Comparison of ENCODE assay signal across 22 mouse cellular contexts in the genomic region with DNA sequence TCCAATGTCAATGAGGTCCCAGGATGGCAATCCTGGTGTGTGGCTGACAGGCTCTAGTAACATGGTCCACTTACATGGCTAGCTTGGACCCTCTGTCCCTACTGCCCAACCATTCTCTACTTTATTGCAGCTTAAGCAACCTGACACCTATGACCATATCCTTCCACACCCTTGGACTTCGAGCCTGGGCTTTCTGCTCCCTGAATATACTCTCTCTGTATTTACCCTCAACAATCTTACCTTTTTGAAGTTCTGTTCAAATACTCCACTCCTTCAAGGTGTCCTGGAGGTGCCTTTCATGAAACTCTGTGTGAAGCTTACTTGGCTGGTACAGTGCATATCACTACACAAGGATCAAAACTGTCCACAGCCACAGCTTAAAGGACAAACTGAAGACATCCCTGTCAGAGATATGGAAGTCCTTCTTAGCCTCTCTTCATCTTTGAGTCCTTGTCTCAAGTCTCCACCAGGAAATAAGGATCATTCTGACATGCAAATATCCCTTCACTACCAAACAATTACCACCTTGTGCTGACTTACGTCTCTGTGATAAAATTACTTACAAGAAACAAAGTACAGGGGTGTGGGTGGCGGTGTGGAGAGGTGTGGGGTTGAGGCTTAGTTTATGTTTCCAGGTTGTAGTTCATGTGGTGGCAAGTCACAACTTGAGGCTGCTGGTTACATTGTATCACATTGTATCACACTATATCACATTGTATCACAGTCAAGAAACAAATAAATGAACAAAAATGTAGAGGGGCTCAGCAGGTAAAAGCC. TPM values are rescaled to one million over a fixed set of nuclear protein-coding genes. Genes with fewer than 3 reads are reported as not detected.
DNase-seq lines count a peak whose midpoint lies in the region; ATAC-seq and TF ChIP-seq lines count a peak whose summit lies in the region.
"Had no signal": no experiment of that assay in that cellular context is flagged by ENCODE, and none has a peak within 500 bp of the region (broad histone marks: within the 10 kb centered on the region; RNA-seq: fewer than 3 reads in every experiment).

No protein-coding gene starts in this region.

- TF ChIP-seq EP300 in stomach, postnatal 0 days (optimal IDR thresholded peaks at IDR 0.05), result no peak

- no peak for ATAC-seq in lung, embryonic 15.5 days (ENCODE audit: borderline replicate concordance, extremely low read depth, low FRiP score, low TSS enrichment)
- ATAC-seq in midbrain, embryonic 11.5 days (ENCODE audit: low FRiP score), result no peak
- ATAC-seq in midbrain, embryonic 15.5 days (replicated peaks), result no peak
- ATAC-seq in stomach, postnatal 0 days (ENCODE audit: low FRiP score, low TSS enrichment), result peak; percentile 88
- ATAC-seq in activated CD4-positive, CD25-positive, alpha-beta regulatory T cell, adult 4 months, result no peak
- ATAC-seq: forebrain, embryonic 16.5 days; Patski had no signal

- no peak overlapping the region for H3K4me3 ChIP-seq in lung, embryonic 15.5 days
- H3K4me3 ChIP-seq in lung, adult 2 months (replicated peaks; ENCODE audit: extremely low read depth, low read depth, low read length), result no peak overlapping the region
- no peak overlapping the region for H3K4me3 ChIP-seq in midbrain, embryonic 11.5 days (ENCODE audit: low read depth, low read length)
- no peak overlapping the region for H3K4me3 ChIP-seq in midbrain, embryonic 15.5 days
- H3K4me3 ChIP-seq in small intestine, adult 2 months (ENCODE audit: low read depth, low read length), result peak overlapping the region; percentile 43
- no peak overlapping the region for H3K4me3 ChIP-seq in stomach, postnatal 0 days (ENCODE audit: low read depth, low read length)
- H3K4me3 ChIP-seq: embryonic facial prominence, embryonic 13.5 days; forebrain, embryonic 12.5 days; hindbrain, embryonic 12.5 days had no signal

- H3K9ac ChIP-seq in lung, embryonic 15.5 days, result no peak overlapping the region
- no peak overlapping the region for H3K9ac ChIP-seq in midbrain, embryonic 11.5 days (ENCODE audit: low read length)
- H3K9ac ChIP-seq in midbrain, embryonic 15.5 days, result no peak overlapping the region
- no peak overlapping the region for H3K9ac ChIP-seq in stomach, postnatal 0 days (ENCODE audit: low read length)
- H3K9ac ChIP-seq: embryonic facial prominence, embryonic 13.5 days; forebrain, embryonic 12.5 days; hindbrain, embryonic 12.5 days had no signal

- TF ChIP-seq POLR2A in lung, adult 2 months (IDR thresholded peaks at IDR 0.05; ENCODE audit: borderline replicate concordance, extremely low read depth, low read depth, low read length), result no peak
- TF ChIP-seq POLR2A in small intestine, adult 2 months (IDR thresholded peaks at IDR 0.05; ENCODE audit: low read depth, low read length), result no peak; the same call in 1 of the 2 replicates

- no peaks in the 10 kb centered on the region for H3K36me3 ChIP-seq in lung, embryonic 15.5 days
- no peaks in the 10 kb centered on the region for H3K36me3 ChIP-seq in midbrain, embryonic 11.5 days (ENCODE audit: control insufficient read depth, insufficient read depth, low read length)
- H3K36me3 ChIP-seq in midbrain, embryonic 15.5 days (replicated peaks), result no peaks in the 10 kb centered on the region
- H3K36me3 ChIP-seq in small intestine, adult 2 months (ENCODE audit: control insufficient read depth, insufficient read depth, low read length), result no peaks in the 10 kb centered on the region
- H3K36me3 ChIP-seq in stomach, postnatal 0 days (ENCODE audit: control insufficient read depth, insufficient read depth, low read length), result no peaks in the 10 kb centered on the region
- H3K36me3 ChIP-seq: embryonic facial prominence, embryonic 13.5 days; forebrain, embryonic 12.5 days; hindbrain, embryonic 12.5 days had no signal

- no peak overlapping the region for H3K4me2 ChIP-seq in lung, embryonic 15.5 days
- H3K4me2 ChIP-seq in midbrain, embryonic 11.5 days, result no peak overlapping the region
- no peak overlapping the region for H3K4me2 ChIP-seq in midbrain, embryonic 15.5 days
- no peak overlapping the region for H3K4me2 ChIP-seq in stomach, postnatal 0 days (replicated peaks; ENCODE audit: low read depth)
- H3K4me2 ChIP-seq: embryonic facial prominence, embryonic 13.5 days; forebrain, embryonic 12.5 days; hindbrain, embryonic 12.5 days had no signal

- H3K4me1 ChIP-seq in lung, embryonic 15.5 days, result peaks cover 15% of the 10 kb centered on the region
- H3K4me1 ChIP-seq in lung, adult 2 months (ENCODE audit: control insufficient read depth, insufficient read depth, low read length), result no peaks in the 10 kb centered on the region
- peaks cover 4% of the 10 kb centered on the region; the same call in 1 of the 2 replicates for H3K4me1 ChIP-seq in midbrain, embryonic 11.5 days (ENCODE audit: control insufficient read depth, insufficient read depth, low read length)
- H3K4me1 ChIP-seq in midbrain, embryonic 15.5 days, result peaks cover 4% of the 10 kb centered on the region
- H3K4me1 ChIP-seq in small intestine, adult 2 months (ENCODE audit: control insufficient read depth, insufficient read depth, insufficient read length, low read length), result peaks cover 22% of the 10 kb centered on the region; the same call in 1 of the 2 replicates
- no peaks in the 10 kb centered on the region for H3K4me1 ChIP-seq in stomach, postnatal 0 days (replicated peaks; ENCODE audit: control insufficient read depth, insufficient read depth)

- no peaks in the 10 kb centered on the region for H3K9me3 ChIP-seq in lung, embryonic 15.5 days
- H3K9me3 ChIP-seq in midbrain, embryonic 11.5 days (ENCODE audit: control insufficient read depth, low read length), result no peaks in the 10 kb centered on the region
- H3K9me3 ChIP-seq in midbrain, embryonic 15.5 days, result no peaks in the 10 kb centered on the region
- H3K9me3 ChIP-seq in stomach, postnatal 0 days (ENCODE audit: control insufficient read depth, low read length), result no peaks in the 10 kb centered on the region
- H3K9me3 ChIP-seq: embryonic facial prominence, embryonic 13.5 days; forebrain, embryonic 12.5 days; hindbrain, embryonic 12.5 days had no signal

- WGBS in lung, embryonic 15.5 days, result 47% methylated on average over 3 of the region's 3 CpGs
- 59% methylated on average over 3 of the region's 3 CpGs for WGBS in lung, adult 2 months
- WGBS in midbrain, embryonic 11.5 days, result 91% methylated on average over 3 of the region's 3 CpGs
- 87% methylated on average over 3 of the region's 3 CpGs for WGBS in midbrain, embryonic 15.5 days
- 30% methylated on average over 3 of the region's 3 CpGs for WGBS in small intestine, adult 2 months
- WGBS in stomach, postnatal 0 days, result 47% methylated on average over 3 of the region's 3 CpGs

- no peak for TF ChIP-seq CTCF in lung, adult 2 months (IDR thresholded peaks at IDR 0.05; ENCODE audit: insufficient read depth, low read length)
- no peak for TF ChIP-seq CTCF in small intestine, adult 2 months (IDR thresholded peaks at IDR 0.05; ENCODE audit: extremely low read depth, insufficient read length, insufficient replicate concordance, low read depth, low read length)
- TF ChIP-seq CTCF in stomach, postnatal 0 days (IDR thresholded peaks at IDR 0.05; ENCODE audit: low read depth), result no peak

- no peaks in the 10 kb centered on the region for H3K27me3 ChIP-seq in lung, embryonic 15.5 days
- H3K27me3 ChIP-seq in midbrain, embryonic 11.5 days (ENCODE audit: control insufficient read depth, insufficient read depth, low read length), result no peaks in the 10 kb centered on the region
- no peaks in the 10 kb centered on the region for H3K27me3 ChIP-seq in midbrain, embryonic 15.5 days (replicated peaks)
- no peaks in the 10 kb centered on the region for H3K27me3 ChIP-seq in small intestine, adult 2 months (ENCODE audit: control insufficient read depth, insufficient read depth, low read length)
- no peaks in the 10 kb centered on the region for H3K27me3 ChIP-seq in stomach, postnatal 0 days (ENCODE audit: control insufficient read depth, insufficient read depth, low read length)
- H3K27me3 ChIP-seq: embryonic facial prominence, embryonic 13.5 days; forebrain, embryonic 12.5 days; hindbrain, embryonic 12.5 days; Patski had no signal

- DNase-seq in lung, adult 2 months, result no peak
- peak; percentile 14 for DNase-seq in midbrain, embryonic 11.5 days (ENCODE audit: low spot score, missing footprints)
- peak; percentile 78 for DNase-seq in stomach, postnatal 0 days (ENCODE audit: low spot score)
- no peak for DNase-seq in thymus, postnatal 14 days
- DNase-seq: adrenal gland, adult 2 months; adrenal gland, postnatal 25 days; cerebellum, adult 18-20 months; cerebellum, adult 9-11 months; cerebellum, postnatal 36 days; gastrocnemius, postnatal 14 days; heart, postnatal 10 days; heart, postnatal 4 days had no signal

- H3K27ac ChIP-seq in lung, embryonic 15.5 days, result peak overlapping the region; percentile 30
- no peak overlapping the region for H3K27ac ChIP-seq in midbrain, embryonic 11.5 days (ENCODE audit: low read depth, low read length)
- no peak overlapping the region for H3K27ac ChIP-seq in midbrain, embryonic 15.5 days
- H3K27ac ChIP-seq in small intestine, adult 2 months (ENCODE audit: insufficient read depth, low read depth, low read length), result peak overlapping the region; percentile 100
- peak overlapping the region; percentile 86 for H3K27ac ChIP-seq in stomach, postnatal 0 days (replicated peaks)
- H3K27ac ChIP-seq: embryonic facial prominence, embryonic 13.5 days; forebrain, embryonic 12.5 days; hindbrain, embryonic 12.5 days had no signal

RNA-seq across cellular contexts. Expression of a gene that starts 4.8 kb away (rescaled TPM):
- polyA plus RNA-seq in lung, embryonic 15.5 days (2015; fragmentation: Nextera tagmentation; extraction: Ambion mirVana), result 116 TPM in 2 replicates
- 21.8 and 29.7 TPM in 2 replicates for polyA plus RNA-seq in lung, adult 2 months (2012; rRNA removed)
- polyA plus RNA-seq in midbrain, embryonic 11.5 days (2014; fragmentation: Nextera tagmentation; extraction: Ambion mirVana), result 129 and 130 TPM in 2 replicates
- 108 and 113 TPM in 2 replicates for polyA plus RNA-seq in midbrain, embryonic 15.5 days (2015; fragmentation: Nextera tagmentation; extraction: Ambion mirVana)
- 33.3 and 36.2 TPM in 2 replicates for polyA plus RNA-seq in small intestine, adult 2 months (2012; rRNA removed)
- polyA plus RNA-seq in stomach, postnatal 0 days (2015; fragmentation: Nextera tagmentation; extraction: Ambion mirVana), result 131 and 132 TPM in 2 replicates
- 10 to 100 TPM; 81.2 to 90.9 TPM for polyA plus RNA-seq in activated CD4-positive, CD25-positive, alpha-beta regulatory T cell, adult 4 months (2017; shearing (Covaris generic))

RNA-seq across cellular contexts. Expression of a gene that starts 13.8 kb away (rescaled TPM):
- polyA plus RNA-seq in lung, embryonic 15.5 days (2015; fragmentation: Nextera tagmentation; extraction: Ambion mirVana), result 761 and 785 TPM in 2 replicates
- 238 and 290 TPM in 2 replicates for polyA plus RNA-seq in lung, adult 2 months (2012; rRNA removed)
- polyA plus RNA-seq in midbrain, embryonic 11.5 days (2014; fragmentation: Nextera tagmentation; extraction: Ambion mirVana), result 694 and 705 TPM in 2 replicates
- 656 and 712 TPM in 2 replicates for polyA plus RNA-seq in midbrain, embryonic 15.5 days (2015; fragmentation: Nextera tagmentation; extraction: Ambion mirVana)
- 157 and 303 TPM in 2 replicates for polyA plus RNA-seq in small intestine, adult 2 months (2012; rRNA removed)
- polyA plus RNA-seq in stomach, postnatal 0 days (2015; fragmentation: Nextera tagmentation; extraction: Ambion mirVana), result 759 and 851 TPM in 2 replicates
- polyA plus RNA-seq in activated CD4-positive, CD25-positive, alpha-beta regulatory T cell, adult 4 months (2017; shearing (Covaris generic)), result 100 to 1,000 TPM; 705 to 752 TPM

RNA-seq across cellular contexts. Expression of a gene that starts 27.2 kb away (rescaled TPM):
- 6.6 and 7.9 TPM in 2 replicates for polyA plus RNA-seq in lung, embryonic 15.5 days (2015; fragmentation: Nextera tagmentation; extraction: Ambion mirVana)
- polyA plus RNA-seq in lung, adult 2 months (2012; rRNA removed), result 17.4 and 38.3 TPM in 2 replicates
- polyA plus RNA-seq in midbrain, embryonic 11.5 days (2014; fragmentation: Nextera tagmentation; extraction: Ambion mirVana), result 5.3 and 6.8 TPM in 2 replicates
- polyA plus RNA-seq in midbrain, embryonic 15.5 days (2015; fragmentation: Nextera tagmentation; extraction: Ambion mirVana), result 0.50 and 0.79 TPM in 2 replicates
- not detected in 2 replicates for polyA plus RNA-seq in small intestine, adult 2 months (2012; rRNA removed)
- polyA plus RNA-seq in stomach, postnatal 0 days (2015; fragmentation: Nextera tagmentation; extraction: Ambion mirVana), result 0.08 and 0.11 TPM in 2 replicates
- under 1 TPM in 1 of 2 experiments, not detected in 1; 0.34 TPM for polyA plus RNA-seq in activated CD4-positive, CD25-positive, alpha-beta regulatory T cell, adult 4 months (2017; shearing (Covaris generic))
- polyA plus RNA-seq: C2C12, Patski had no signal

RNA-seq across cellular contexts. Expression of a gene that starts 38.9 kb away (rescaled TPM):
- polyA plus RNA-seq in lung, embryonic 15.5 days (2015; fragmentation: Nextera tagmentation; extraction: Ambion mirVana), result 212 and 217 TPM in 2 replicates
- polyA plus RNA-seq in lung, adult 2 months (2012; rRNA removed), result 229 and 251 TPM in 2 replicates
- 93.7 and 102 TPM in 2 replicates for polyA plus RNA-seq in midbrain, embryonic 11.5 days (2014; fragmentation: Nextera tagmentation; extraction: Ambion mirVana)
- polyA plus RNA-seq in midbrain, embryonic 15.5 days (2015; fragmentation: Nextera tagmentation; extraction: Ambion mirVana), result 63.8 and 79.7 TPM in 2 replicates
- polyA plus RNA-seq in small intestine, adult 2 months (2012; rRNA removed), result 253 and 363 TPM in 2 replicates
- polyA plus RNA-seq in stomach, postnatal 0 days (2015; fragmentation: Nextera tagmentation; extraction: Ambion mirVana), result 90.4 and 94.2 TPM in 2 replicates
- polyA plus RNA-seq in activated CD4-positive, CD25-positive, alpha-beta regulatory T cell, adult 4 months (2017; shearing (Covaris generic)), result 100 to 1,000 TPM in 1 of 2 experiments, 10 to 100 TPM in 1; 84.4 to 120 TPM

Comparison
In these comparisons a context has a peak if more than half of its experiments do, and no peak if none do; other contexts are left out.
1. H3K27ac ChIP-seq: peak in lung, embryonic 15.5 days (single experiment), small intestine, adult 2 months (single experiment) and stomach, postnatal 0 days (single experiment); none in midbrain, embryonic 11.5 days (single experiment) and midbrain, embryonic 15.5 days (single experiment).
2. DNase-seq: peak in midbrain, embryonic 11.5 days (single experiment) and stomach, postnatal 0 days (single experiment); none in lung, adult 2 months (single experiment) and thymus, postnatal 14 days (single experiment).